11 mouse cellular contexts compared by ENCODE assay signal in the genomic region with DNA sequence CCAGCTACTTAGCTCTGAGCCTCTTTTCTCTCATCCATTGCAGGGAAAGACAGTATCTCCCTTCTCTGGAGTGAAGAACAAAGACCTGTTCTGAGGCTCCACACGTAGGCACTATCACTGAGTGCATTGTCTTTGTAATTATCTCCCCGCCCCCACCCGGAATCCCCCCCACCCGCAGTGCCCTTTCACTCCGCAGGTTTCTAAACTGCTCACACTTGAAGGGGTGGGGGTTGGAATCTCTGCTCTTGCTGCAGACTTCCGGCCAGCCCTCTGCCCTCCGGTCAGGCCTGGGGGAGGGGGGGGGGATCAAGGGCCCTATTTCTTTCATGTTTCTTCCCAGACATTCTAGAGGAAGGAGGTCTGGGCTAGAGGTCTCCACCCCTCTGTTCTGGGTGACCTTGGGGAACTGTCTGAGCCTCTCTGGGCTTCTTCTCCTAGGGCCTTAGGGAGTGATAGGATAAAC. TPM values are rescaled to one million over a fixed set of nuclear protein-coding genes. Genes with fewer than 3 reads are reported as not detected.
DNase-seq lines count a peak whose midpoint lies in the region; ATAC-seq and TF ChIP-seq lines count a peak whose summit lies in the region.
"Had no signal": no experiment of that assay in that cellular context is flagged by ENCODE, and none has a peak within 500 bp of the region (broad histone marks: within the 10 kb centered on the region; RNA-seq: fewer than 3 reads in every experiment).

No protein-coding gene starts in this region.

- H3K4me3 ChIP-seq in kidney, embryonic 15.5 days (replicated peaks) = no peak overlapping the region
- no peak overlapping the region for H3K4me3 ChIP-seq in forebrain, embryonic 14.5 days (ENCODE audit: low read depth, low read length)
- no peak overlapping the region for H3K4me3 ChIP-seq in limb, embryonic 11.5 days (ENCODE audit: low read depth, low read length)
- H3K4me3 ChIP-seq in small intestine, adult 2 months (ENCODE audit: low read depth, low read length) = peak overlapping the region; percentile 18; the same call in 1 of the 2 replicates
- H3K4me3 ChIP-seq: embryonic facial prominence, embryonic 15.5 days; midbrain, embryonic 12.5 days had no signal

- ATAC-seq in kidney, embryonic 15.5 days (replicated peaks; ENCODE audit: low FRiP score) = no peak; the same call in 1 of the 2 replicates
- ATAC-seq in forebrain, embryonic 14.5 days = peak; percentile 21; the same call in 1 of the 2 replicates
- ATAC-seq in limb, embryonic 11.5 days (ENCODE audit: insufficient number of reproducible peaks, low FRiP score, low TSS enrichment, low read depth) = no peak
- ATAC-seq in inflammation-experienced regulatory T-cells, adult 6 months = no peak

- no peak for TF ChIP-seq POLR2A in small intestine, adult 2 months (IDR thresholded peaks at IDR 0.05; ENCODE audit: low read depth, low read length)

- H3K9me3 ChIP-seq in kidney, embryonic 15.5 days (replicated peaks) = no peaks in the 10 kb centered on the region
- no peaks in the 10 kb centered on the region for H3K9me3 ChIP-seq in forebrain, embryonic 14.5 days (replicated peaks; ENCODE audit: control insufficient read depth, low read length)
- no peaks in the 10 kb centered on the region for H3K9me3 ChIP-seq in limb, embryonic 11.5 days (ENCODE audit: control insufficient read depth, low read length)
- H3K9me3 ChIP-seq: embryonic facial prominence, embryonic 15.5 days; midbrain, embryonic 12.5 days had no signal

- no peak overlapping the region for H3K9ac ChIP-seq in kidney, embryonic 15.5 days
- H3K9ac ChIP-seq in forebrain, embryonic 14.5 days (ENCODE audit: low read length) = no peak overlapping the region
- H3K9ac ChIP-seq in limb, embryonic 11.5 days (ENCODE audit: low read length) = no peak overlapping the region
- H3K9ac ChIP-seq: embryonic facial prominence, embryonic 15.5 days; midbrain, embryonic 12.5 days had no signal

- H3K4me2 ChIP-seq in kidney, embryonic 15.5 days = peak overlapping the region; percentile 13; the same call in 1 of the 2 replicates
- no peak overlapping the region for H3K4me2 ChIP-seq in forebrain, embryonic 14.5 days (ENCODE audit: low read length)
- H3K4me2 ChIP-seq in limb, embryonic 11.5 days (ENCODE audit: low read depth, severe bottlenecking) = no peak overlapping the region
- H3K4me2 ChIP-seq: embryonic facial prominence, embryonic 15.5 days; midbrain, embryonic 12.5 days had no signal

- no peaks in the 10 kb centered on the region for H3K36me3 ChIP-seq in kidney, embryonic 15.5 days
- H3K36me3 ChIP-seq in forebrain, embryonic 14.5 days (ENCODE audit: control insufficient read depth, insufficient read depth, low read length) = no peaks in the 10 kb centered on the region
- H3K36me3 ChIP-seq in limb, embryonic 11.5 days (ENCODE audit: control insufficient read depth, insufficient read depth, low read length) = no peaks in the 10 kb centered on the region
- no peaks in the 10 kb centered on the region for H3K36me3 ChIP-seq in small intestine, adult 2 months (ENCODE audit: control insufficient read depth, insufficient read depth, low read length)
- H3K36me3 ChIP-seq: embryonic facial prominence, embryonic 15.5 days; midbrain, embryonic 12.5 days had no signal

- no peak for DNase-seq in kidney, adult 9 months
- DNase-seq in forebrain, embryonic 14.5 days (ENCODE audit: low spot score) = no peak
- DNase-seq in limb, embryonic 11.5 days (ENCODE audit: low spot score) = peak; percentile 48
- DNase-seq in adrenal gland, adult (ENCODE audit: inconsistent age in 2 of 2, low spot score in 1 of 2) = no peak
- no peak for DNase-seq in urinary bladder, postnatal 4 days (ENCODE audit: low spot score in 2 of 2)
- DNase-seq: heart, postnatal 10 days had no signal

- under 1% methylated on average over 7 of the region's 7 CpGs for WGBS in kidney, embryonic 15.5 days
- 7% methylated on average over 7 of the region's 7 CpGs for WGBS in forebrain, embryonic 14.5 days
- 2% methylated on average over 7 of the region's 7 CpGs for WGBS in limb, embryonic 11.5 days
- 14% methylated on average over 7 of the region's 7 CpGs for WGBS in small intestine, adult 2 months

- peaks cover 43% of the 10 kb centered on the region for H3K4me1 ChIP-seq in kidney, embryonic 15.5 days
- peaks cover 10% of the 10 kb centered on the region; the same call in 1 of the 2 replicates for H3K4me1 ChIP-seq in forebrain, embryonic 14.5 days (ENCODE audit: control insufficient read depth, insufficient read depth, low read length)
- H3K4me1 ChIP-seq in limb, embryonic 11.5 days (ENCODE audit: control insufficient read depth, insufficient read depth, low read length) = peaks cover 17% of the 10 kb centered on the region
- peaks cover 55% of the 10 kb centered on the region for H3K4me1 ChIP-seq in small intestine, adult 2 months (ENCODE audit: control insufficient read depth, insufficient read depth, insufficient read length, low read length)

- H3K27ac ChIP-seq in kidney, embryonic 15.5 days = peak overlapping the region; percentile 14; the same call in 1 of the 2 replicates
- no peak overlapping the region for H3K27ac ChIP-seq in forebrain, embryonic 14.5 days (ENCODE audit: low read depth, low read length)
- H3K27ac ChIP-seq in limb, embryonic 11.5 days (replicated peaks; ENCODE audit: low read depth, low read length) = no peak overlapping the region
- H3K27ac ChIP-seq in small intestine, adult 2 months (ENCODE audit: insufficient read depth, low read depth, low read length) = peak overlapping the region; percentile 84; the same call in 1 of the 2 replicates
- H3K27ac ChIP-seq: embryonic facial prominence, embryonic 15.5 days; midbrain, embryonic 12.5 days had no signal

- no peaks in the 10 kb centered on the region for H3K27me3 ChIP-seq in kidney, embryonic 15.5 days
- H3K27me3 ChIP-seq in forebrain, embryonic 14.5 days (replicated peaks; ENCODE audit: control insufficient read depth, insufficient read depth, low read length) = no peaks in the 10 kb centered on the region
- no peaks in the 10 kb centered on the region for H3K27me3 ChIP-seq in limb, embryonic 11.5 days (ENCODE audit: control insufficient read depth, insufficient read depth, low read length)
- no peaks in the 10 kb centered on the region for H3K27me3 ChIP-seq in small intestine, adult 2 months (ENCODE audit: control insufficient read depth, insufficient read depth, low read length)
- H3K27me3 ChIP-seq: embryonic facial prominence, embryonic 15.5 days had no signal

- no peak for TF ChIP-seq CTCF in small intestine, adult 2 months (IDR thresholded peaks at IDR 0.05; ENCODE audit: extremely low read depth, insufficient read length, insufficient replicate concordance, low read depth, low read length)

RNA-seq across cellular contexts. Expression of a gene that starts 0.4 kb away (rescaled TPM):
- polyA plus RNA-seq in kidney, embryonic 15.5 days (2015; fragmentation: Nextera tagmentation; extraction: Ambion mirVana) = 17.6 and 18.2 TPM in 2 replicates
- 30.1 and 31.0 TPM in 2 replicates for polyA plus RNA-seq in forebrain, embryonic 14.5 days (2014; fragmentation: Nextera tagmentation; extraction: Ambion mirVana)
- polyA plus RNA-seq in limb, embryonic 11.5 days (2014; fragmentation: Nextera tagmentation; extraction: Ambion mirVana) = 13.2 and 18.5 TPM in 2 replicates
- polyA plus RNA-seq in small intestine, adult 2 months (2012; rRNA removed) = 65.9 and 161 TPM in 2 replicates
- polyA plus RNA-seq in inflammation-experienced regulatory T-cells, adult 6 months (2017; shearing (Covaris generic)) = 1 to 10 TPM in 2 of 3 experiments, under 1 TPM in 1; 0.43 to 2.1 (median 1.0) TPM

RNA-seq across cellular contexts. Expression of a gene that starts 51.2 kb away (rescaled TPM):
- polyA plus RNA-seq in kidney, embryonic 15.5 days (2015; fragmentation: Nextera tagmentation; extraction: Ambion mirVana) = 71.7 and 81.2 TPM in 2 replicates
- 72.7 and 78.5 TPM in 2 replicates for polyA plus RNA-seq in forebrain, embryonic 14.5 days (2014; fragmentation: Nextera tagmentation; extraction: Ambion mirVana)
- polyA plus RNA-seq in limb, embryonic 11.5 days (2014; fragmentation: Nextera tagmentation; extraction: Ambion mirVana) = 38.1 and 38.3 TPM in 2 replicates
- 20.1 and 47.5 TPM in 2 replicates for polyA plus RNA-seq in small intestine, adult 2 months (2012; rRNA removed)
- polyA plus RNA-seq in inflammation-experienced regulatory T-cells, adult 6 months (2017; shearing (Covaris generic)) = 10 to 100 TPM; 41.4 to 46.8 (median 44.1) TPM

Comparison
In these comparisons a context has a peak if more than half of its experiments do, and no peak if none do; other contexts are left out.
1. H3K27ac ChIP-seq: peak in kidney, embryonic 15.5 days (single experiment) and small intestine, adult 2 months (single experiment); none in forebrain, embryonic 14.5 days (single experiment) and limb, embryonic 11.5 days (single experiment).